Mouse (Mus musculus) cerebellum, adult 9-10 months (tissue): ENCODE data around the gene Dnajb8.

Source experiments
- DNase-seq: peaks from one replicate; pipeline ENCODE4 v3.0.0; 2022

Dnajb8 gene

GRCm38 (mm10) chr6:88221968-88222367, at the start of gene Dnajb8:
Gene Dnajb8 (plus strand): TSS chr6:88222268.
- no peak for DNase-seq

GRCm38 (mm10) chr6:88174191-88174590, 47.9 kb upstream of the Dnajb8 start:
- DNase-seq = no peak

GRCm38 (mm10) chr6:88174676-88175075, 47.4 kb upstream of the Dnajb8 start:
- DNase-seq = no peak

GRCm38 (mm10) chr6:88184671-88185070, 37.4 kb upstream of the Dnajb8 start:
- no peak for DNase-seq

- no peak for DNase-seq
Measured at GRCm38 (mm10) chr6:88188148-88188547, 33.9 kb upstream of the Dnajb8 start.

- peak; percentile 72 for DNase-seq
Measured at GRCm38 (mm10) chr6:88189312-88190042, 32.6 kb upstream of the Dnajb8 start.

GRCm38 (mm10) chr6:88190043-88190309, 32.1 kb upstream of the Dnajb8 start:
- no peak for DNase-seq

GRCm38 (mm10) chr6:88190310-88191023, 31.6 kb upstream of the Dnajb8 start:
- DNase-seq = no peak

- DNase-seq = no peak
Measured at GRCm38 (mm10) chr6:88191024-88191365, 31.1 kb upstream of the Dnajb8 start.

- no peak for DNase-seq
Measured at GRCm38 (mm10) chr6:88191411-88192070, 30.5 kb upstream of the Dnajb8 start.

- DNase-seq = no peak
Measured at GRCm38 (mm10) chr6:88192756-88193155, 29.3 kb upstream of the Dnajb8 start.

GRCm38 (mm10) chr6:88193433-88194052, 28.5 kb upstream of the Dnajb8 start, which contains the start of gene Gata2:
Gene Gata2 (plus strand): TSS chr6:88193891.
- no peak for DNase-seq

- no peak for DNase-seq
Measured at GRCm38 (mm10) chr6:88194053-88194977, 27.8 kb upstream of the Dnajb8 start.

GRCm38 (mm10) chr6:88194978-88195325, 27.1 kb upstream of the Dnajb8 start:
- no peak for DNase-seq

- no peak for DNase-seq
Measured at GRCm38 (mm10) chr6:88196054-88196732, 25.9 kb upstream of the Dnajb8 start.

- DNase-seq = no peak
Measured at GRCm38 (mm10) chr6:88196733-88197312, 25.2 kb upstream of the Dnajb8 start.

GRCm38 (mm10) chr6:88197313-88198069, 24.6 kb upstream of the Dnajb8 start:
- no peak for DNase-seq

GRCm38 (mm10) chr6:88198070-88198940, 23.8 kb upstream of the Dnajb8 start:
- no peak for DNase-seq

- no peak for DNase-seq
Measured at GRCm38 (mm10) chr6:88199001-88199717, 22.9 kb upstream of the Dnajb8 start.
